Mouse (Mus musculus): ENCODE data around the gene Psat1. TPM values are rescaled to one million over a fixed set of nuclear protein-coding genes. Genes with fewer than 3 reads are reported as not detected.

Gene Psat1
- polyA plus RNA-seq (2015; fragmentation: Nextera tagmentation; extraction: Ambion mirVana): 110 and 114 TPM in 2 replicates

- Histone ChIP-seq H3K4me2 (replicated peaks) (no peak within 1 kb of the TSS), H3K9me3 (no peaks in the 10 kb centered on the region), H3K36me3 (no peaks in the 10 kb centered on the region), H3K27ac (replicated peaks) (no peak within 1 kb of the TSS), H3K4me3 (no peak within 1 kb of the TSS), H3K9ac (replicated peaks) (no peak within 1 kb of the TSS), H3K27me3 (no peaks in the 10 kb centered on the region), H3K4me1 (0 out of 2 replicates have a peak, but pooled peaks cover 4% of the 10 kb centered on the region)
- ATAC-seq (replicated peaks): no peak
- WGBS: 95% methylated on average over 7 of the region's 7 CpGs
Observed at GRCm38 (mm10) chr19:15947237-15947636, at the start of gene Psat1. Gene Psat1 (minus strand): TSS chr19:15947337.

- ATAC-seq (replicated peaks): no peak
- Histone ChIP-seq H3K4me1 (peaks cover 7% of the 10 kb centered on the region; the same call in 1 of the 2 replicates), H3K27ac (replicated peaks) (no peak overlapping the region), H3K9me3 (no peaks in the 10 kb centered on the region), H3K4me2 (replicated peaks) (no peak overlapping the region), H3K36me3 (no peaks in the 10 kb centered on the region), H3K9ac (replicated peaks) (no peak overlapping the region), H3K27me3 (no peaks in the 10 kb centered on the region), H3K4me3 (no peak overlapping the region)
- WGBS: 100% methylated on average over 1 of the region's 1 CpGs
Observed at GRCm38 (mm10) chr19:15990102-15990501, 43.0 kb upstream of the Psat1 start.

- H3K27ac ChIP-seq (replicated peaks): peak overlapping the region; percentile 93
- no peaks in the 10 kb centered on the region for H3K36me3 ChIP-seq
- 30% methylated on average over 10 of the region's 10 CpGs for whole genome bisulfite sequencing
- H3K9ac ChIP-seq (replicated peaks): peak overlapping the region; percentile 92
- H3K27me3 ChIP-seq: no peaks in the 10 kb centered on the region
- H3K4me1 ChIP-seq: peaks cover 38% of the 10 kb centered on the region
- no peak for ATAC-seq (replicated peaks)
- H3K4me2 ChIP-seq (replicated peaks): peak overlapping the region; percentile 55
- no peaks in the 10 kb centered on the region for H3K9me3 ChIP-seq
- peak overlapping the region; percentile 98 for H3K4me3 ChIP-seq
Observed at GRCm38 (mm10) chr19:15985172-15985713, 38.1 kb upstream of the Psat1 start.

GRCm38 (mm10) chr19:15984449-15985171 is 37.5 kb upstream of the Psat1 start, which contains the start of gene Cep78:
Gene Cep78 (minus strand): TSS chr19:15984989.
- Histone ChIP-seq H3K9me3 (no peaks in the 10 kb centered on the region), H3K27ac (replicated peaks) (peak within 1 kb of the TSS; percentile 93), H3K4me1 (peaks cover 38% of the 10 kb centered on the region), H3K27me3 (no peaks in the 10 kb centered on the region), H3K4me2 (replicated peaks) (peak within 1 kb of the TSS; percentile 55), H3K9ac (replicated peaks) (peak within 1 kb of the TSS; percentile 92), H3K4me3 (peak within 1 kb of the TSS; percentile 98), H3K36me3 (no peaks in the 10 kb centered on the region)
- WGBS: under 1% methylated on average over 87 of the region's 88 CpGs
- peak; percentile 93 for ATAC-seq (replicated peaks)

- whole genome bisulfite sequencing: 40% methylated on average over 15 of the region's 15 CpGs
- Histone ChIP-seq H3K4me1 (peaks cover 38% of the 10 kb centered on the region), H3K9ac (replicated peaks) (peak overlapping the region; percentile 92), H3K27me3 (no peaks in the 10 kb centered on the region), H3K4me2 (replicated peaks) (peak overlapping the region; percentile 55), H3K27ac (replicated peaks) (peak overlapping the region; percentile 93), H3K36me3 (no peaks in the 10 kb centered on the region), H3K9me3 (no peaks in the 10 kb centered on the region), H3K4me3 (peak overlapping the region; percentile 98)
- ATAC-seq (replicated peaks): 0 out of 2 replicates have a peak, but pooled peaks have one; percentile 31
Observed at GRCm38 (mm10) chr19:15983739-15984344, 36.7 kb upstream of the Psat1 start.

- 0 out of 2 replicates have a peak, but pooled peaks cover 2% of the 10 kb centered on the region for H3K36me3 ChIP-seq
- H3K4me1 ChIP-seq: peaks cover 38% of the 10 kb centered on the region
- ATAC-seq (replicated peaks): no peak
- H3K27ac ChIP-seq (replicated peaks): no peak overlapping the region
- H3K4me2 ChIP-seq (replicated peaks): peak overlapping the region; percentile 55
- H3K9ac ChIP-seq (replicated peaks): 0 out of 2 replicates have a peak overlapping the region, but pooled peaks have one; percentile 7
- no peaks in the 10 kb centered on the region for H3K9me3 ChIP-seq
- 31% methylated on average over 9 of the region's 10 CpGs for WGBS
- H3K27me3 ChIP-seq: no peaks in the 10 kb centered on the region
- H3K4me3 ChIP-seq: peak overlapping the region; percentile 98
Observed at GRCm38 (mm10) chr19:15982926-15983738, 36.0 kb upstream of the Psat1 start.

GRCm38 (mm10) chr19:15981861-15982260 is 34.7 kb upstream of the Psat1 start:
- Histone ChIP-seq H3K4me2 (replicated peaks) (no peak overlapping the region), H3K9me3 (no peaks in the 10 kb centered on the region), H3K9ac (replicated peaks) (no peak overlapping the region), H3K4me1 (peaks cover 38% of the 10 kb centered on the region), H3K4me3 (no peak overlapping the region), H3K27me3 (no peaks in the 10 kb centered on the region), H3K27ac (replicated peaks) (no peak overlapping the region), H3K36me3 (peaks cover 11% of the 10 kb centered on the region)
- ATAC-seq (replicated peaks): no peak
- 37% methylated on average over 4 of the region's 4 CpGs for WGBS

GRCm38 (mm10) chr19:15973365-15973764 is 26.2 kb upstream of the Psat1 start:
- H3K9ac ChIP-seq (replicated peaks): no peak overlapping the region
- peaks cover 71% of the 10 kb centered on the region for H3K36me3 ChIP-seq
- no peak overlapping the region for H3K4me2 ChIP-seq (replicated peaks)
- 92% methylated on average over 4 of the region's 4 CpGs for WGBS
- no peaks in the 10 kb centered on the region for H3K4me1 ChIP-seq
- no peaks in the 10 kb centered on the region for H3K27me3 ChIP-seq
- H3K9me3 ChIP-seq: no peaks in the 10 kb centered on the region
- H3K4me3 ChIP-seq: no peak overlapping the region
- H3K27ac ChIP-seq (replicated peaks): no peak overlapping the region
- no peak for ATAC-seq (replicated peaks)

- Histone ChIP-seq H3K27ac (replicated peaks) (no peak overlapping the region), H3K4me3 (no peak overlapping the region), H3K27me3 (no peaks in the 10 kb centered on the region), H3K4me2 (replicated peaks) (no peak overlapping the region), H3K9me3 (no peaks in the 10 kb centered on the region), H3K36me3 (peaks cover 50% of the 10 kb centered on the region), H3K9ac (replicated peaks) (no peak overlapping the region), H3K4me1 (no peaks in the 10 kb centered on the region)
- ATAC-seq (replicated peaks): peak; percentile 68
- WGBS: 55% methylated on average over 3 of the region's 3 CpGs
Observed at GRCm38 (mm10) chr19:15965082-15965481, 17.9 kb upstream of the Psat1 start.

GRCm38 (mm10) chr19:15964533-15964932 is 17.4 kb upstream of the Psat1 start:
- H3K27me3 ChIP-seq: no peaks in the 10 kb centered on the region
- H3K4me3 ChIP-seq: no peak overlapping the region
- peaks cover 47% of the 10 kb centered on the region for H3K36me3 ChIP-seq
- no peaks in the 10 kb centered on the region for H3K9me3 ChIP-seq
- H3K4me2 ChIP-seq (replicated peaks): no peak overlapping the region
- no peak overlapping the region for H3K27ac ChIP-seq (replicated peaks)
- 91% methylated on average over 7 of the region's 7 CpGs for WGBS
- no peak for ATAC-seq (replicated peaks)
- H3K9ac ChIP-seq (replicated peaks): no peak overlapping the region
- no peaks in the 10 kb centered on the region for H3K4me1 ChIP-seq

- no peak overlapping the region for H3K27ac ChIP-seq (replicated peaks)
Observed at GRCm38 (mm10) chr19:15963011-15963695, 16.0 kb upstream of the Psat1 start.

More at GRCm38 (mm10) chr19:15963011-15963695, 16.0 kb upstream of the Psat1 start:
- WGBS: 81% methylated on average over 17 of the region's 17 CpGs
- Histone ChIP-seq H3K4me1 (no peaks in the 10 kb centered on the region), H3K36me3 (peaks cover 44% of the 10 kb centered on the region), H3K9me3 (no peaks in the 10 kb centered on the region), H3K9ac (replicated peaks) (no peak overlapping the region), H3K4me2 (replicated peaks) (no peak overlapping the region), H3K27me3 (no peaks in the 10 kb centered on the region), H3K4me3 (no peak overlapping the region)
- ATAC-seq (replicated peaks): no peak

Measured in forebrain, embryonic 15.5 days (tissue).